ENCODE assay signal across 20 mouse cellular contexts in the genomic region with DNA sequence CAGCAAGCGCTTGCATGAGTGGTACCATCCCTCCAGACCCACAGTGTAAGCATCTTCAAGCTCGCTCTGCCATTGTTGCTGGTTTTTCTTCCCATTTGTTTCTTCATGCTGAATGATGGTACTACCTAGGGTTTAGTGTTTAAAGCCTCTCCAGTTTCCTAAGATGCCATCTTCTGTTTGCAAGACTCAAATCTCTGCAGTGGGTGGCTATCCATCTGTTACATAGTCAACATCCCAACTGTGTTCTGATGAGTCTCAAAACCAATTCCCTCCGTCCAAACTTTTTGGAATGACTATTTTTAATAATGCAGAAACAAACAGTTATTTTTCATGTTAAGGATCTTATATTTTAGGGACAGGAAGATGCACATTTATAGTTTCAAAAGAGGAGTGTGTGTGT.
A peak's percentile ranks its signal among the peaks of the same experiment; 100 is the strongest.
DNase-seq lines count a peak whose midpoint lies in the region; ATAC-seq lines count a peak whose summit lies in the region.
"Had no signal": no experiment of that assay in that cellular context is flagged by ENCODE, and none has a peak within 500 bp of the region (broad histone marks: within the 10 kb centered on the region; RNA-seq: fewer than 3 reads in every experiment).

No protein-coding gene starts in this region.

- no peak overlapping the region for H3K9ac ChIP-seq in liver, embryonic 11.5 days (ENCODE audit: low read depth, low read length)
- H3K9ac ChIP-seq: heart, embryonic 12.5 days; hindbrain, embryonic 14.5 days had no signal

- WGBS in liver, embryonic 11.5 days, result 88% methylated on average over 3 of the region's 3 CpGs

- no peaks in the 10 kb centered on the region for H3K9me3 ChIP-seq in liver, embryonic 11.5 days (ENCODE audit: control insufficient read depth, low read length)
- H3K9me3 ChIP-seq: embryonic facial prominence, embryonic 10.5 days; forebrain, embryonic 10.5 days; heart, embryonic 12.5 days; hindbrain, embryonic 10.5 days had no signal

- no peak for ATAC-seq in liver, embryonic 11.5 days (replicated peaks; ENCODE audit: low FRiP score)
- ATAC-seq: forebrain, embryonic 14.5 days had no signal

- H3K27me3 ChIP-seq in liver, embryonic 11.5 days (replicated peaks; ENCODE audit: control insufficient read depth, insufficient read depth, low read length), result no peaks in the 10 kb centered on the region
- H3K27me3 ChIP-seq: heart, embryonic 12.5 days had no signal

- H3K36me3 ChIP-seq in liver, embryonic 11.5 days (ENCODE audit: control insufficient read depth, insufficient read depth, low read length), result no peaks in the 10 kb centered on the region
- H3K36me3 ChIP-seq: embryonic facial prominence, embryonic 10.5 days; forebrain, embryonic 10.5 days; heart, embryonic 12.5 days; hindbrain, embryonic 10.5 days had no signal

- no peak overlapping the region for H3K27ac ChIP-seq in liver, embryonic 11.5 days (ENCODE audit: low read depth, low read length)
- H3K27ac ChIP-seq: embryonic facial prominence, embryonic 10.5 days; forebrain, embryonic 10.5 days; gastrocnemius, adult 2 months; hindbrain, embryonic 10.5 days; hindbrain, embryonic 14.5 days had no signal

- no peak overlapping the region for H3K4me3 ChIP-seq in liver, embryonic 11.5 days (ENCODE audit: low read depth, low read length)
- H3K4me3 ChIP-seq: embryonic facial prominence, embryonic 10.5 days; erythroblast, embryonic 14.5 days; forebrain, embryonic 10.5 days; gastrocnemius, adult 2 months; heart, embryonic 12.5 days; hindbrain, embryonic 10.5 days had no signal

- DNase-seq in frontal cortex, adult 2 months (ENCODE audit: extremely low spot score in 1 of 2, low spot score in 1 of 2), result peak; percentile 6 to 53
- DNase-seq in frontal cortex, postnatal 10 days (ENCODE audit: low spot score in 2 of 2), result no peak
- peak; percentile 18 to 19 for DNase-seq in left cerebral cortex, adult 18-20 months (ENCODE audit: low spot score in 2 of 2)
- no peak for DNase-seq in left cerebral cortex, adult 11 months (ENCODE audit: low spot score)
- peak; percentile 14 to 22 for DNase-seq in layer of hippocampus, adult 8-10 months (ENCODE audit: low spot score in 2 of 2)
- DNase-seq in embryo, embryonic 9.5 days (ENCODE audit: extremely low spot score), result no peak
- DNase-seq in liver, embryonic 11.5 days (ENCODE audit: low spot score), result no peak
- DNase-seq: adrenal gland, postnatal 10 days; cerebellum, adult 11-12 months; cerebellum, adult 9-10 months; cerebellum, postnatal 25 days; gastrocnemius, adult 2 months; gastrocnemius, postnatal 25 days had no signal

- H3K4me2 ChIP-seq in liver, embryonic 11.5 days, result no peak overlapping the region
- H3K4me2 ChIP-seq: heart, embryonic 12.5 days; hindbrain, embryonic 14.5 days had no signal

- H3K4me1 ChIP-seq in liver, embryonic 11.5 days (replicated peaks; ENCODE audit: control insufficient read depth, insufficient read depth, low read length), result no peaks in the 10 kb centered on the region

Comparison
In these comparisons a context has a peak if more than half of its experiments do, and no peak if none do; other contexts are left out.
1. DNase-seq: peak in frontal cortex, adult 2 months (2 of 2), left cerebral cortex, adult 18-20 months (2 of 2) and layer of hippocampus, adult 8-10 months (2 of 2); none in frontal cortex, postnatal 10 days (0 of 2), left cerebral cortex, adult 11 months (single experiment), embryo, embryonic 9.5 days (single experiment) and liver, embryonic 11.5 days (single experiment).